Mouse (Mus musculus) CH12.LX (cell line): Measurements from ENCODE around the gene Acsm5.

Source experiments
- CTCF ChIP-seq, 2 experiments: IDR thresholded peaks in 1 of 2; conservative IDR thresholded peaks in 1 of 2; 2 replicates each; pipeline ENCODE4 v1.5.1; 2011 to 2012; ENCODE audit warnings: low read depth in 2 of 2, low read length in 2 of 2, improper control_type of control experiment in 1 of 2, inconsistent platforms in 1 of 2, mild to moderate bottlenecking in 1 of 2, moderate library complexity in 1 of 2
- EP300 ChIP-seq: IDR thresholded peaks from 2 replicates; pipeline ENCODE4 v1.6.1; 2011; ENCODE audit warnings: low read length, improper control_type of control experiment
- HCFC1 ChIP-seq: IDR thresholded peaks from 2 replicates; pipeline ENCODE4 v1.6.1; 2012; ENCODE audit warnings: low read depth, mild to moderate bottlenecking, inconsistent platforms, low read length, improper control_type of control experiment
- KAT2A ChIP-seq: IDR thresholded peaks from 2 replicates; pipeline ENCODE4 v1.6.1; 2012; ENCODE audit warnings: low read length, improper control_type of control experiment, inconsistent platforms; ENCODE audit not compliant: insufficient replicate concordance
- NELFE ChIP-seq: IDR thresholded peaks from 2 replicates; pipeline ENCODE4 v1.6.1; 2011; ENCODE audit warnings: low read depth, low read length, improper control_type of control experiment
- POLR2A ChIP-seq: IDR thresholded peaks from 2 replicates; pipeline ENCODE4 v1.6.1; 2011; ENCODE audit warnings: low read depth, mild to moderate bottlenecking, improper control_type of control experiment, low read length
- POLR2AphosphoS2 ChIP-seq: IDR thresholded peaks from 2 replicates; pipeline ENCODE4 v1.6.1; 2011; ENCODE audit warnings: low read depth, low read length, improper control_type of control experiment
- SIN3A ChIP-seq: IDR thresholded peaks from 2 replicates; pipeline ENCODE4 v1.6.1; 2012; ENCODE audit warnings: low read length, improper control_type of control experiment, inconsistent platforms
- TBP ChIP-seq: conservative IDR thresholded peaks from 2 replicates; pipeline ENCODE4 v1.6.1; 2011; ENCODE audit warnings: low read depth, low read length, improper control_type of control experiment
- TCF12 ChIP-seq: IDR thresholded peaks from 2 replicates; pipeline ENCODE4 v1.6.1; 2014; ENCODE audit warnings: low read depth, mild to moderate bottlenecking, inconsistent platforms, low read length, improper control_type of control experiment
- UBTF ChIP-seq: IDR thresholded peaks from 2 replicates; pipeline ENCODE4 v1.6.1; 2012; ENCODE audit warnings: low read depth, mild to moderate bottlenecking, inconsistent platforms, low read length, improper control_type of control experiment, moderate library complexity
- USF2 ChIP-seq: conservative IDR thresholded peaks from 2 replicates; pipeline ENCODE4 v1.6.1; 2011; ENCODE audit warnings: low read depth, low read length, improper control_type of control experiment

GRCm38 (mm10) chr7:119594530-119595107 lies 75.4 kb downstream of the Acsm5 start:
- TF ChIP-seq EP300 (no peak), CTCF (conservative IDR thresholded peaks at IDR 0.05 in 1 of 2, IDR thresholded peaks at IDR 0.05 in 1 of 2; ENCODE audit: low read depth in 2 of 2, low read length in 2 of 2) (no peak), KAT2A (no peak), NELFE (no peak), TBP (no peak), POLR2AphosphoS2 (no peak), UBTF (no peak), TCF12 (no peak), HCFC1 (no peak), POLR2A (no peak), USF2 (no peak), SIN3A (no peak)
